Mouse (Mus musculus): ENCODE results near the gene H3f3a.

The H3f3a gene

GRCm38 (mm10) chr1:180823716-180824115 is 10.0 kb upstream of the H3f3a start:
- no peak for DNase-seq (ENCODE audit: extremely low spot score, low spot score)

DNA sequence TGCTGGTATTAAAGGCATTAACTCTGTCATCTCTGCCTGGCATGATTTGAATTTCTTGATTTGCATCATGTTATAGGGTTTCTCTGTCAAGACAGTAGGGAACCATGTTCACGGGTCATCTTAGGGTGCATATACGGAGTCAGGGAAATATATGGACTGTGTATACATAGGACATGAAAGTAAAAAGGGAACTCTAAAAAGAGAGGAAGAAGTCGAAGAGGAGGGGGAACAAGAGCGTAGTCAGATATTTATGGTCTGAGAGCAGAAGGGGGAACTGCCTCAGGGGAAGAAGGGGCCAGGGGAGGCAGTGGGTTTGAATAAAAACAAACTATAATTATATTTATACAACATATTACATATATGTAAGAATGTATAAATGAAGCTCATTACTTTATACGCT is 8.5 kb upstream of the H3f3a start:
- DNase-seq (ENCODE audit: extremely low spot score, low spot score): no peak

DNA sequence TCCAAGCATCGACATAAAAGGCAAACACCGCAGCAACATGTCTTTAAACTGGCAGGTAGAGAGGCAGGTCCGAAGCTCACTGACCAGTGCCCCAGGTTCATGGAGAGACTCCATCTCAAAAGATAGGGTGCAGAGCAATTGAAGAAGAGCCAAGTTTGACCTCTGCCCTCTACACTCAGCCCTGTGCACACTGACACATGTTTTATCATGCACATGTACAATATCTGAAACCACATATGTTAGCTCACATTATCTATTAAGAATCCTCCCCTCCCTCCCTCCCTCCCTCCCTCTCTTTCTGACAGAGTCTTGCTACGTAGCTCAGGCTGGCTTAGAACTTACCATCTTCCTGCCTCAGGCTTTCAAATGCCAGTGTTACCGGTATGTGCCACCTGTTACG is 7.4 kb upstream of the H3f3a start:
- no peak for DNase-seq (ENCODE audit: extremely low spot score, low spot score)

GRCm38 (mm10) chr1:180818000-180818399 is 4.3 kb upstream of the H3f3a start:
- DNase-seq (ENCODE audit: extremely low spot score, low spot score): no peak

- DNase-seq (ENCODE audit: extremely low spot score, low spot score): no peak
Measured at GRCm38 (mm10) chr1:180815371-180816024, 1.8 kb upstream of the H3f3a start.

DNA sequence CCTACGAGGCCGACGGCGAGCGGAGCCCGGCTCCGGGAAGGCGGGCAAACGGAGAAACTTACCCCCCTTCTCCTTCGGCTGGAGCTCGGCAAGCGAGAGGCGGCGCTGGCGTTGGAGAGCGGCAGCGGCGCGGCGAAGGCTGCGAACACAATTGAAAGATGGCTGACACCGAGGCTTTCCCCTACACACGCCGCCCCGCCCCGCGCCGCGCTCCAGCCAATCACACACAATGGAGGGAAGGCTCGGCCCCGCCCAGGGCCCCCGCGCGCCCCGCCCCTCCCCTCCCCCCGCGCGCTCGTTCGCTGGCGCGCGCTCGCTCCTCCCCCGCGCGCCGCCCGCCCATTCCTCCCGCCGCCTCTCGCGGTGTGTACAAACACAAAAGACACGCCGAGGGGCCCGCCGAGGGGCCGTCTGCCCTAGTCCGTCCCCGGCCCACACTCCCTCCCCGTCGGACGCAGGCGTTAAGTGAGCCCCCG is 296 bp downstream of the H3f3a start:
- DNase-seq (ENCODE audit: extremely low spot score, low spot score): peak; percentile 97

- DNase-seq (ENCODE audit: extremely low spot score, low spot score): peak; percentile 72
Measured at GRCm38 (mm10) chr1:180812463-180813408, 1.0 kb downstream of the H3f3a start.

- DNase-seq (ENCODE audit: extremely low spot score, low spot score): no peak
Measured at GRCm38 (mm10) chr1:180811596-180812462, 1.9 kb downstream of the H3f3a start.

DNA sequence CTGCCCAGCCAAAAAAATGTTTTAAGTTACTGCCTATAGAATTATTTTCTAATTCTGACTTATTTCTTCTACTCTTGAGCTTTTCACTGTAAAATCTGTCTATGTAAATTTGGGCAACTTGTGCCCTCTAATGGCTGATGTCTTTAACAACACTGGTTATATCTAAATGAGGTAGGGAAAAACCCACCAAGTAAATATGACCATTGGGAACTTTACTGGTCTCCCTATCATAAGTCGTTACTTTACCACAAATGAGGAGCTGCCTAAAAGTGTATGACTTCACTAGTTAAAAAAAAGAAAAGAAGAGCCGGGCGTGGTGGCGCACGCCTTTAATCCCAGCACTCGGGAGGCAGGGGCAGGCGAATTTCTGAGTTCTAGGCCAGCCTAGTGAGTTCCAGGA is 2.8 kb downstream of the H3f3a start:
- DNase-seq (ENCODE audit: extremely low spot score, low spot score): no peak

- DNase-seq (ENCODE audit: extremely low spot score, low spot score): no peak
Measured at GRCm38 (mm10) chr1:180808831-180809230, 4.9 kb downstream of the H3f3a start.

DNA sequence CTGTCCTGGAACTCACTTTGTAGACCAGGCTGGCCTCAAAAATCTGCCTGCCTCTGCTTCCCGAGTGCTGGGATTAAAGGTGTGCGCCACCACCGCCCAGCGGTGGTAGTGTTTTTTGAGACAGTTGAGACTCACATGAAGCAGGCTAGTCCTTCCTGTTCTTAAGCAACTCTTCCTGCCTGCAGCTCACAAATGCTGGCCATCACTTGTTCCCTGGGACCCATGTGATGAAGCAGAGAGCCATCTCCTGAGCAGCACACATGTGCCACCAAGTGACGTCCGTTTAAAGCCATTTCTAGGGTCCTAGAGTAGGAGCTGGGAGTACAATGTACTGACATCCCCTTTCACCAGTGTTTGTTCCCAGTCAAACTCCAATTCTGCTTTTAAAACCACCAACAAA is 9.9 kb downstream of the H3f3a start:
- no peak for DNase-seq (ENCODE audit: extremely low spot score, low spot score)

- no peak for DNase-seq (ENCODE audit: extremely low spot score, low spot score)
Measured at GRCm38 (mm10) chr1:180801466-180801994, 12.2 kb downstream of the H3f3a start.

DNA sequence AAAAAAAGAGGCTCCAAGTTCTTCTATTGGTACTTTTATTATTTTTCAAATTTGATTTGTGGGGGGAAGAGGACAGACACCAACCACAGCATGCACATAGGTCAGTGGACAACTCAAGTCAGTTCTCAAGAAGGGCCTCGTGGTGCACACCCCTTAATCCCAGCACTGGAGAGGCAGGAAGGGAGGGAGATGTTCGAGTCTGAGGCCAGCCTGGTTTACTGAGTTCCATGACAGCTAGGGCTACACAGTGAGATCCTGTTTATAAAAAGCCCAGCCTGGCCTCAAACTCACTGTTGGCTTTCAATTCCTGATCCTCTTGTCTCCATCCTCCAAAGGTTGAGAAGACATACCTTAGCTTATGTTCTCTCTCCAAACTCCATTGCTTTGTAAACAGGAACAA is 12.9 kb downstream of the H3f3a start:
- no peak for DNase-seq (ENCODE audit: extremely low spot score, low spot score)

GRCm38 (mm10) chr1:180800022-180800421 is 13.7 kb downstream of the H3f3a start:
- no peak for DNase-seq (ENCODE audit: extremely low spot score, low spot score)

GRCm38 (mm10) chr1:180799253-180799652 is 14.5 kb downstream of the H3f3a start:
- no peak for DNase-seq (ENCODE audit: extremely low spot score, low spot score)

GRCm38 (mm10) chr1:180798660-180799059 is 15.1 kb downstream of the H3f3a start:
- no peak for DNase-seq (ENCODE audit: extremely low spot score, low spot score)

GRCm38 (mm10) chr1:180794170-180794569 is 19.6 kb downstream of the H3f3a start:
- DNase-seq (ENCODE audit: extremely low spot score, low spot score): peak; percentile 68

- DNase-seq (ENCODE audit: extremely low spot score, low spot score): no peak
Measured at GRCm38 (mm10) chr1:180793445-180794117, 20.2 kb downstream of the H3f3a start.

- no peak for DNase-seq (ENCODE audit: extremely low spot score, low spot score)
Measured at GRCm38 (mm10) chr1:180792814-180793213, 20.9 kb downstream of the H3f3a start.

GRCm38 (mm10) chr1:180791821-180792480 is 21.8 kb downstream of the H3f3a start:
- DNase-seq (ENCODE audit: extremely low spot score, low spot score): no peak

Measured in neural tube, embryonic 10.5 days (tissue).